Mouse (Mus musculus) CD4-positive, CD25-positive, alpha-beta regulatory T cell, adult 2 months (primary cell): ENCODE data around the gene Mtmr10.

ENCODE experiments used
- DNase-seq: peaks from one replicate; pipeline ENCODE4 v3.0.0-alpha.2; 2012; ENCODE audit warnings: low read depth, low spot score

Gene Mtmr10

DNA sequence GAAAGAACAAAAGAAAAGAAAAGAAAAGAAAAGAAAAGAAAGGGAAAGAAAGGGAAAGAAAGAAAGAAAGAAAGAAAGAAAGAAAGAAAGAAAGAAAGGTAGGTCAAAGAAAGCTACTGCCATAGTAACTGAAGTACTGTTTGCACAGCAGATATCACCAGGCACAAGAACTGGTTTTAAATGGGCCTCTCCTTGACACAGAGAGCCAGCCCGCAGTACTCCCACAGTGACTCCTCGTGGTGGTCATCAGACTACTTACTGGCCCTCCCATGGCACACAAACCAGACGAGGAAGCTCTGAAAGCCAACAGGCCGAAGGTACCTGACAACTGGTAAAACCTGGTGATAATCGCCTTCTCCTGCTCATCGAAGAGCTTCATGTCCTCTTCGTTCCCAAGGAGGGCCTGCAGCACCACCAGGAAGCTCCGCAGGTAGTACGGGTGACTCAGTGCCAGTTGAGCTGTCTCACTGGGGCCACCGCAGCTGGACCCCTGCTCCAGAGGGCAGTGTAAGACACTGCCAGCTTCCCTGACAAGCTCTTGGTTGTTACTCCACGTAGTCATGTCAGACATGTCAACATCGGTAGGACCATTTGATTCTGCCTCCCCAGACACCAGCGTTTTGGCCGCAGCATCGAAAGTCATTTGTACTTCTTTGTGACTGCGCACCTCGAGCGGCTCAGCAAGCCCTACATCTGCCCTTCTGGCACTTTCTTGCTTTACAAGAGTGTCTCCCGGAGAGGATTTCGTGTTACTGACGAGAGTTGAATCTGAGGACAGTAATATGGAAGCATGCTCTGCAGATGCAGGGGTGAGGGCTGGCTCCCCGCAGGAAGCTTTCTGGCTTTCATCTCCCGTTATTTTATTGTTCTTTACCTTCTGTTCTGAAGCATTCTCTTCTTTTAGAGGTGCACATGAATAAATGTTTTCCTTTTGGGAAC lies 84.8 kb downstream of the Mtmr10 start:
- DNase-seq, result no peak

DNA sequence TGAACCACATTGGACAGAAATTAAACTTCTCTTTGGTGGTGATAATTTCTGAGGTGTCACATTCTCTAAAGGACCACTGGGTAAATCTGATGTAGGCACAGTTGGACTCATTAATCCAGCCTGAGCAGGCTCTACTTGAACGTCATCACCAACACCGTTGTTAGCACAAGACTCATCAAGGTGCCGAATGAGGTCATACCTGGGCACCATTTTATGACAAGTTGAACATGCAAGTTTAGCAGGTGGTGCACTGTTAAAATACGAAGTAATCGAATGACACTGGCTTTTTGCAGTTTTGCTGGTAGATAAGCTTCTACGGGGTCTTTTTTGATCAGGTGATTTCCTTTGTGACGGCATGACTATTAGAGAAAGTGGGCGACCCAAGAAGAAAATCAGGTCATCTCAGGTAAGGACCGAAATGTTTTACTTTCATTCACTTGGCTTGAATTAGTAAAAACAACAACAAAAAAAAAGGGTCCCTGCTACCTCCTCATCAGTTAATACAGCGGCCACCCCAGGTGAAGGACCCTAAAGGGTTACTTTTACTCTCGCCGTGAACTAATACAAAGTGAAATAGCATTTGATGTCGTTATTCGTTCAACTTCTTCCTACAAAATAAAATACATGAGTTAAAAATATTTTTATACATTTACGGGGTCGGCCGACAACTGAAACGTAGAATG lies 85.8 kb downstream of the Mtmr10 start:
- peak; percentile 62 for DNase-seq

- peak; percentile 92 for DNase-seq
Measured at GRCm38 (mm10) chr7:64373830-64374562, 86.5 kb downstream of the Mtmr10 start, which contains the start of gene Fan1. Fan1 (minus strand) TSS chr7:64374095.
